Mouse (Mus musculus) limb, embryonic 10.5 days (tissue): ENCODE data around the gene Guca1a. TPM values are rescaled to one million over a fixed set of nuclear protein-coding genes. Genes with fewer than 3 reads are reported as not detected.

ENCODE experiments used
- DNase-seq: peaks from one replicate; pipeline ENCODE4 v3.0.0-alpha.2; 2017; ENCODE audit warnings: low spot score
- H3K27ac ChIP-seq: fragments of 300-500 bp; sonication (generic); 2 replicates; pipeline ENCODE4 v1.5.1; 2016; ENCODE audit warnings: mild to moderate bottlenecking
- H3K27me3 ChIP-seq: fragments of 300-500 bp; sonication (generic); 2 replicates; pipeline ENCODE4 v1.6.1; 2016; ENCODE audit warnings: low read depth, mild to moderate bottlenecking; ENCODE audit not compliant: poor library complexity, severe bottlenecking
- H3K36me3 ChIP-seq: fragments of 300-500 bp; sonication (generic); 2 replicates; pipeline ENCODE4 v1.6.1; 2016; ENCODE audit warnings: mild to moderate bottlenecking, moderate library complexity
- H3K4me1 ChIP-seq: fragments of 300-500 bp; sonication (generic); 2 replicates; pipeline ENCODE4 v1.6.1; 2016
- H3K4me3 ChIP-seq: fragments of 300-500 bp; sonication (generic); 2 replicates; pipeline ENCODE4 v1.5.1; 2016; ENCODE audit warnings: mild to moderate bottlenecking, moderate library complexity
- H3K9me3 ChIP-seq: fragments of 300-500 bp; sonication (generic); replicated peaks from 2 replicates; pipeline ENCODE4 v1.6.1; 2016; ENCODE audit warnings: mild to moderate bottlenecking
- WGBS: fragments of 180-500 bp; shearing (Covaris S2); methylation state at CpG from one replicate; pipeline ENCODE4 v1.1.7; 2016; 5-methylcytosine and 5-hydroxymethylcytosine counted together
- polyA plus RNA-seq: library from polyadenylated mRNA; unstranded; fragments of >200 nt; fragmentation: Nextera tagmentation; extraction: Ambion mirVana; gene quantifications from 2 replicates; pipeline ENCODE4 v1.2.1, GENCODE M21; 2016

Gene Guca1a
- polyA plus RNA-seq, 1 experiment from 2014 or later, result 0.34 TPM

- H3K9me3 ChIP-seq, result no peaks in the 10 kb centered on the region
- H3K27me3 ChIP-seq, result peaks cover 13% of the 10 kb centered on the region; the same call in 1 of the 2 replicates
- H3K36me3 ChIP-seq, result peaks cover 18% of the 10 kb centered on the region
- peaks cover 8% of the 10 kb centered on the region for H3K4me1 ChIP-seq
- H3K27ac ChIP-seq, result peak within 1 kb of the TSS; percentile 87
- peak within 1 kb of the TSS; percentile 86 for H3K4me3 ChIP-seq
- 4% methylated on average over 35 of the region's 35 CpGs for WGBS
- DNase-seq, result peak; percentile 92
Observed at GRCm38 (mm10) chr17:47368401-47369086, 31.8 kb downstream of the Guca1a start, which contains the start of gene Mrps10. TSS of gene Mrps10 (plus strand) at chr17:47368887.

GRCm38 (mm10) chr17:47361343-47361742 is 39.0 kb downstream of the Guca1a start:
- no peak for DNase-seq
- WGBS, result 86% methylated on average over 11 of the region's 11 CpGs
- peaks cover 43% of the 10 kb centered on the region for H3K36me3 ChIP-seq
- no peak overlapping the region for H3K27ac ChIP-seq
- H3K4me3 ChIP-seq, result no peak overlapping the region
- no peaks in the 10 kb centered on the region for H3K4me1 ChIP-seq
- no peaks in the 10 kb centered on the region for H3K9me3 ChIP-seq
- H3K27me3 ChIP-seq, result 0 out of 2 replicates have a peak, but pooled peaks cover 3% of the 10 kb centered on the region

GRCm38 (mm10) chr17:47359964-47360363 is 40.4 kb downstream of the Guca1a start:
- Histone ChIP-seq H3K36me3 (peaks cover 57% of the 10 kb centered on the region), H3K4me1 (no peaks in the 10 kb centered on the region), H3K9me3 (no peaks in the 10 kb centered on the region), H3K4me3 (no peak overlapping the region), H3K27ac (no peak overlapping the region), H3K27me3 (no peaks in the 10 kb centered on the region)
- DNase-seq, result peak; percentile 60
- 55% methylated on average over 6 of the region's 6 CpGs for WGBS

- 91% methylated on average over 3 of the region's 3 CpGs for WGBS
- H3K27me3 ChIP-seq, result no peaks in the 10 kb centered on the region
- peaks cover 97% of the 10 kb centered on the region for H3K36me3 ChIP-seq
- no peak overlapping the region for H3K4me3 ChIP-seq
- no peak overlapping the region for H3K27ac ChIP-seq
- H3K4me1 ChIP-seq, result no peaks in the 10 kb centered on the region
- DNase-seq, result no peak
- H3K9me3 ChIP-seq, result peaks cover 18% of the 10 kb centered on the region; the same call in 1 of the 2 replicates
Observed at GRCm38 (mm10) chr17:47349721-47350319, 50.6 kb downstream of the Guca1a start.

Other genes with a start within 250 kb of the Guca1a start
- 89.9 and 106 TPM in 2 replicates for gene Mrps10, start 31.7 kb downstream of the Guca1a start, polyA plus RNA-seq
- gene Guca1b, start 15.2 kb downstream of the Guca1a start, polyA plus RNA-seq, result 0.58 and 0.61 TPM in 2 replicates
- gene AI661453, start 36.0 kb upstream of the Guca1a start, polyA plus RNA-seq, result 0.23 and 0.33 TPM in 2 replicates
- gene 1700001C19Rik, start 36.8 kb upstream of the Guca1a start, polyA plus RNA-seq, result 0.24 and 0.31 TPM in 2 replicates
- gene Taf8, start 101.7 kb upstream of the Guca1a start, polyA plus RNA-seq, result 32.1 and 36.8 TPM in 2 replicates
- gene Ccnd3, start 104.5 kb upstream of the Guca1a start, polyA plus RNA-seq, result 405 and 413 TPM in 2 replicates
- gene Bysl, start 210.9 kb upstream of the Guca1a start, polyA plus RNA-seq, result 41.3 and 48.3 TPM in 2 replicates
- 51.6 and 53.4 TPM in 2 replicates for gene Med20, start 211.0 kb upstream of the Guca1a start, polyA plus RNA-seq
- 0.81 and 2.1 TPM in 2 replicates for gene Gm20517, start 211.0 kb upstream of the Guca1a start, polyA plus RNA-seq
- 5.5 and 6.8 TPM in 2 replicates for gene Usp49, start 230.1 kb upstream of the Guca1a start, polyA plus RNA-seq